Mouse (Mus musculus) liver, postnatal 0 days (tissue): Measurements from ENCODE around the gene 1110004F10Rik.

Source experiments
- CTCF ChIP-seq: sonication (generic); IDR thresholded peaks from 2 replicates; pipeline ENCODE4 v1.5.1; 2016; ENCODE audit warnings: antibody characterized with exemption, low read depth
- EP300 ChIP-seq: IDR thresholded peaks from 2 replicates; pipeline ENCODE4 v1.6.1; 2016; ENCODE audit warnings: antibody characterized with exemption, low read depth, mild to moderate bottlenecking

- TF ChIP-seq CTCF (no peak), EP300 (no peak)
Measured at GRCm38 (mm10) chr7:116029991-116030390, 9.2 kb upstream of the 1110004F10Rik start.
